Mouse (Mus musculus): ENCODE measurements at regions not wholly inside any gene's neighbourhood (a gene's known extent, or its start where the extent isn't known, plus 50 kb on each side); places are given as distances from the start of the nearest gene placed in this dataset.

- DNase-seq (ENCODE audit: low spot score in 2 of 2) = no peak
These were observed 308.7 kb downstream of the Cog6 start for GRCm38 (mm10) chr3:52708301-52708700.

- DNase-seq (ENCODE audit: low spot score in 2 of 2) = no peak
These were observed 310.4 kb downstream of the Cog6 start for GRCm38 (mm10) chr3:52706626-52707025.

GRCm38 (mm10) chr3:52703751-52704150 lies 313.3 kb downstream of the Cog6 start:
- no peak for DNase-seq (ENCODE audit: low spot score in 2 of 2)

- DNase-seq (ENCODE audit: low spot score in 2 of 2) = no peak
These were observed 314.1 kb downstream of the Cog6 start for GRCm38 (mm10) chr3:52702962-52703361.

- DNase-seq (ENCODE audit: low spot score in 2 of 2) = no peak
These were observed 315.4 kb downstream of the Cog6 start for GRCm38 (mm10) chr3:52701601-52702000.

- DNase-seq (ENCODE audit: low spot score in 2 of 2) = no peak
These were observed 323.2 kb downstream of the Cog6 start for GRCm38 (mm10) chr3:52693813-52694212.

GRCm38 (mm10) chr3:52685434-52686181 lies 331.4 kb downstream of the Cog6 start:
- DNase-seq (ENCODE audit: low spot score in 2 of 2) = no peak

- DNase-seq (ENCODE audit: low spot score in 2 of 2) = no peak
These were observed 336.1 kb downstream of the Cog6 start for GRCm38 (mm10) chr3:52680824-52681388.

GRCm38 (mm10) chr3:52676886-52677670 lies 340.0 kb downstream of the Cog6 start:
- no peak for DNase-seq (ENCODE audit: low spot score in 2 of 2)

- no peak for DNase-seq (ENCODE audit: low spot score in 2 of 2)
These were observed 346.4 kb downstream of the Cog6 start for GRCm38 (mm10) chr3:52670628-52671028.

GRCm38 (mm10) chr3:52663161-52663602 lies 353.9 kb downstream of the Cog6 start:
- DNase-seq (ENCODE audit: low spot score in 2 of 2) = no peak

GRCm38 (mm10) chr3:52662164-52662908 lies 354.7 kb downstream of the Cog6 start:
- DNase-seq (ENCODE audit: low spot score in 2 of 2) = no peak

- DNase-seq (ENCODE audit: low spot score in 2 of 2) = no peak
These were observed 364.0 kb downstream of the Cog6 start for GRCm38 (mm10) chr3:52653006-52653405.

GRCm38 (mm10) chr3:52652476-52652870 lies 364.6 kb downstream of the Cog6 start:
- DNase-seq (ENCODE audit: low spot score in 2 of 2) = no peak

GRCm38 (mm10) chr3:52651862-52652475 lies 365.1 kb downstream of the Cog6 start:
- no peak for DNase-seq (ENCODE audit: low spot score in 2 of 2)

- DNase-seq (ENCODE audit: low spot score in 2 of 2) = no peak
These were observed 367.0 kb downstream of the Cog6 start for GRCm38 (mm10) chr3:52650071-52650470.

- no peak for DNase-seq (ENCODE audit: low spot score in 2 of 2)
These were observed 368.1 kb downstream of the Cog6 start for GRCm38 (mm10) chr3:52648836-52649500.

- no peak for DNase-seq (ENCODE audit: low spot score in 2 of 2)
These were observed 369.1 kb downstream of the Cog6 start for GRCm38 (mm10) chr3:52647900-52648299.

GRCm38 (mm10) chr3:52647161-52647692 lies 369.8 kb downstream of the Cog6 start:
- DNase-seq (ENCODE audit: low spot score in 2 of 2) = no peak

GRCm38 (mm10) chr3:52645156-52645555 lies 371.9 kb downstream of the Cog6 start:
- DNase-seq (ENCODE audit: low spot score in 2 of 2) = no peak

Data from spleen, postnatal 14 days (tissue).